Mouse (Mus musculus) retina, postnatal 7 days (tissue): ENCODE measurements around the gene Gm42791.
A peak's percentile ranks its signal among the peaks of the same experiment; 100 is the strongest.

Experiments used
- DNase-seq: peaks from one replicate; pipeline ENCODE4 v3.0.0-alpha.2; 2012; ENCODE audit warnings: low read depth, low spot score

Gene Gm42791

GRCm38 (mm10) chr5:148978458-148979165 is 16.3 kb downstream of the Gm42791 start:
- no peak for DNase-seq

GRCm38 (mm10) chr5:148977698-148978457 is 17.1 kb downstream of the Gm42791 start:
- peak; percentile 76 for DNase-seq

- DNase-seq = no peak
Observed at GRCm38 (mm10) chr5:148976876-148977275, 18.1 kb downstream of the Gm42791 start.

GRCm38 (mm10) chr5:148975035-148975434 is 19.9 kb downstream of the Gm42791 start:
- DNase-seq = no peak

- no peak for DNase-seq
Observed at GRCm38 (mm10) chr5:148973019-148973668, 21.8 kb downstream of the Gm42791 start.

GRCm38 (mm10) chr5:148972167-148972566 is 22.8 kb downstream of the Gm42791 start:
- no peak for DNase-seq

GRCm38 (mm10) chr5:148969648-148970047 is 25.3 kb downstream of the Gm42791 start:
- no peak for DNase-seq

GRCm38 (mm10) chr5:148968958-148969576 is 25.9 kb downstream of the Gm42791 start:
- DNase-seq = no peak

- no peak for DNase-seq
Observed at GRCm38 (mm10) chr5:148968179-148968578, 26.8 kb downstream of the Gm42791 start.

- DNase-seq = no peak
Observed at GRCm38 (mm10) chr5:148966395-148966794, 28.6 kb downstream of the Gm42791 start.

GRCm38 (mm10) chr5:148965691-148966333 is 29.1 kb downstream of the Gm42791 start:
- DNase-seq = no peak

GRCm38 (mm10) chr5:148965089-148965591 is 29.8 kb downstream of the Gm42791 start:
- no peak for DNase-seq

GRCm38 (mm10) chr5:148964251-148964650 is 30.7 kb downstream of the Gm42791 start:
- no peak for DNase-seq

- DNase-seq = no peak
Observed at GRCm38 (mm10) chr5:148960211-148960610, 34.7 kb downstream of the Gm42791 start.

- DNase-seq = no peak
Observed at GRCm38 (mm10) chr5:148959068-148959990, 35.6 kb downstream of the Gm42791 start.

- no peak for DNase-seq
Observed at GRCm38 (mm10) chr5:148958355-148958754, 36.6 kb downstream of the Gm42791 start.

GRCm38 (mm10) chr5:148956898-148957535 is 37.9 kb downstream of the Gm42791 start:
- DNase-seq = no peak

GRCm38 (mm10) chr5:148956091-148956490 is 38.9 kb downstream of the Gm42791 start:
- no peak for DNase-seq

- DNase-seq = no peak
Observed at GRCm38 (mm10) chr5:148955575-148955974, 39.4 kb downstream of the Gm42791 start.
